Mouse (Mus musculus) embryonic fibroblast, embryonic 13.5 days (primary cell): ENCODE measurements at regions not wholly inside any gene's neighbourhood (a gene's known extent, or its start where the extent isn't known, plus 50 kb on each side); places are given as distances from the start of the nearest gene placed in this dataset.

Experiments used
- CTCF ChIP-seq: IDR thresholded peaks from 2 replicates; pipeline ENCODE4 v1.5.1; 2011; ENCODE audit warnings: mild to moderate bottlenecking, control low read depth, low read length, moderate library complexity, borderline replicate concordance; ENCODE audit not compliant: insufficient read depth
- POLR2A ChIP-seq: IDR thresholded peaks from 2 replicates; pipeline ENCODE4 v1.6.1; 2011; ENCODE audit warnings: low read depth, mild to moderate bottlenecking, control low read depth, low read length, moderate library complexity

GRCm38 (mm10) chr2:168338819-168339218, 57.3 kb upstream of the Kcng1 start:
- TF ChIP-seq CTCF (no peak), POLR2A (no peak)
